ENCODE assay signal across 22 mouse cellular contexts in the genomic region with DNA sequence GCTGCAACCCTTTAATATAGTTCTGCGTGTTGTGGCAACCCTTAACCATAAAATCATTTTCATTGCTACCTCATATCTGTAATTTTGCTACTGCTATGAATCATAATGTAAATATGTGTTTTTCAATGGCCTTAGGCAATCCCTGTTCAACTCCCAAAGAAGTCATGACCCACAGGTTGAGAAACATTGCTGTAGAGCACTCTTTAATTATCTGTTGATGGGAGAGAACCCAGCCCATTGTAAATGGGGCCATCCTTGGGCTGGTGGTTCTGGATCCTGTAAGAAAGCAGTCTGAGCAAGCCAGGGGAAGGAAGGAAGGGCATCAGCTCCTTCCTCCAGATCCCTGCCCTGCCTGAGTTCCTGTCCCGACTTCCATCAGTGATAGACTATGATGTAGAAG.
DNase-seq lines count a peak whose midpoint lies in the region; ATAC-seq and TF ChIP-seq lines count a peak whose summit lies in the region.
"Had no signal": no experiment of that assay in that cellular context is flagged by ENCODE, and none has a peak within 500 bp of the region (broad histone marks: within the 10 kb centered on the region; RNA-seq: fewer than 3 reads in every experiment).

No protein-coding gene starts in this region.

- no peaks in the 10 kb centered on the region for H3K36me3 ChIP-seq in lung, postnatal 0 days (ENCODE audit: insufficient read depth, low read length)
- no peaks in the 10 kb centered on the region for H3K36me3 ChIP-seq in stomach, postnatal 0 days (ENCODE audit: control insufficient read depth, insufficient read depth, low read length)
- no peaks in the 10 kb centered on the region for H3K36me3 ChIP-seq in forebrain, embryonic 14.5 days (ENCODE audit: control insufficient read depth, insufficient read depth, low read length)
- no peaks in the 10 kb centered on the region for H3K36me3 ChIP-seq in midbrain, postnatal 0 days (ENCODE audit: insufficient read depth, low read length)
- H3K36me3 ChIP-seq: G1E had no signal

- H3K4me1 ChIP-seq in lung, postnatal 0 days (ENCODE audit: insufficient read depth, low read depth, low read length): no peaks in the 10 kb centered on the region; the same call in 1 of the 2 replicates
- H3K4me1 ChIP-seq in lung, adult 2 months (ENCODE audit: control insufficient read depth, insufficient read depth, low read length): peaks cover 3% of the 10 kb centered on the region; the same call in 1 of the 2 replicates
- no peaks in the 10 kb centered on the region for H3K4me1 ChIP-seq in stomach, postnatal 0 days (replicated peaks; ENCODE audit: control insufficient read depth, insufficient read depth)
- H3K4me1 ChIP-seq in forebrain, embryonic 14.5 days (ENCODE audit: control insufficient read depth, insufficient read depth, low read length): peaks cover 7% of the 10 kb centered on the region
- peaks cover 4% of the 10 kb centered on the region for H3K4me1 ChIP-seq in midbrain, postnatal 0 days (ENCODE audit: insufficient read depth, low read length)

- ATAC-seq in lung, postnatal 0 days: peak; percentile 56
- 0 out of 2 replicates have a peak, but pooled peaks have one; percentile 19 for ATAC-seq in stomach, postnatal 0 days (ENCODE audit: low FRiP score, low TSS enrichment)
- no peak for ATAC-seq in forebrain, embryonic 14.5 days
- no peak for ATAC-seq in midbrain, postnatal 0 days (ENCODE audit: low FRiP score)
- ATAC-seq: activated CD4-positive, CD25-positive, alpha-beta regulatory T cell, adult 4 months; CD4-positive, CD25-positive, alpha-beta regulatory T cell, adult 4 months; Patski had no signal

- H3K9ac ChIP-seq in lung, postnatal 0 days (replicated peaks; ENCODE audit: low read depth): no peak overlapping the region
- no peak overlapping the region for H3K9ac ChIP-seq in stomach, postnatal 0 days (ENCODE audit: low read length)
- no peak overlapping the region for H3K9ac ChIP-seq in forebrain, embryonic 14.5 days (ENCODE audit: low read length)
- H3K9ac ChIP-seq in midbrain, postnatal 0 days (replicated peaks; ENCODE audit: low read length, poor library complexity, severe bottlenecking): no peak overlapping the region

- H3K9me3 ChIP-seq in lung, postnatal 0 days (ENCODE audit: low read length): no peaks in the 10 kb centered on the region
- H3K9me3 ChIP-seq in stomach, postnatal 0 days (ENCODE audit: control insufficient read depth, low read length): no peaks in the 10 kb centered on the region
- H3K9me3 ChIP-seq in forebrain, embryonic 14.5 days (replicated peaks; ENCODE audit: control insufficient read depth, low read length): no peaks in the 10 kb centered on the region
- H3K9me3 ChIP-seq in midbrain, postnatal 0 days (ENCODE audit: low read length): no peaks in the 10 kb centered on the region

- DNase-seq in lung, postnatal 0 days (ENCODE audit: low spot score): peak; percentile 43
- no peak for DNase-seq in lung, adult 2 months
- DNase-seq in 3T3-L1 (ENCODE audit: low read depth, low spot score): peak; percentile 47
- DNase-seq in stomach, postnatal 0 days (ENCODE audit: low spot score): no peak
- DNase-seq in forebrain, embryonic 14.5 days (ENCODE audit: low spot score): no peak
- DNase-seq in midbrain, postnatal 0 days (ENCODE audit: low spot score): no peak
- DNase-seq: adrenal gland, adult 2 months; adrenal gland, adult 8-10 months; adrenal gland, postnatal 10 days; adrenal gland, postnatal 14 days; adrenal gland, postnatal 25 days; adrenal gland, postnatal 36 days; B cell, adult 2 months; cerebellum, adult 11 months; cerebellum, adult 11-12 months; cerebellum, adult 18-20 months; cerebellum, adult 2 months had no signal

- no peaks in the 10 kb centered on the region for H3K27me3 ChIP-seq in lung, postnatal 0 days (replicated peaks; ENCODE audit: insufficient read depth, low read length)
- no peaks in the 10 kb centered on the region for H3K27me3 ChIP-seq in stomach, postnatal 0 days (ENCODE audit: control insufficient read depth, insufficient read depth, low read length)
- H3K27me3 ChIP-seq in forebrain, embryonic 14.5 days (replicated peaks; ENCODE audit: control insufficient read depth, insufficient read depth, low read length): no peaks in the 10 kb centered on the region; the same call in 1 of the 2 replicates
- peaks cover 5% of the 10 kb centered on the region; the same call in 1 of the 2 replicates for H3K27me3 ChIP-seq in midbrain, postnatal 0 days (ENCODE audit: insufficient read depth, low read length)
- H3K27me3 ChIP-seq: CH12.LX had no signal

- TF ChIP-seq EP300 in lung, postnatal 0 days (IDR thresholded peaks at IDR 0.05): peak; percentile 66
- no peak for TF ChIP-seq EP300 in stomach, postnatal 0 days (optimal IDR thresholded peaks at IDR 0.05)

- no peak for TF ChIP-seq CTCF in lung, postnatal 0 days (IDR thresholded peaks at IDR 0.05)
- no peak for TF ChIP-seq CTCF in lung, adult 2 months (IDR thresholded peaks at IDR 0.05; ENCODE audit: insufficient read depth, low read length)
- no peak for TF ChIP-seq CTCF in stomach, postnatal 0 days (IDR thresholded peaks at IDR 0.05; ENCODE audit: low read depth)
- no peak for TF ChIP-seq CTCF in midbrain, postnatal 0 days (IDR thresholded peaks at IDR 0.05)

- WGBS in lung, postnatal 0 days: 63% methylated on average over 2 of the region's 2 CpGs
- WGBS in lung, adult 2 months: 70% methylated on average over 2 of the region's 2 CpGs
- 78% methylated on average over 2 of the region's 2 CpGs for WGBS in stomach, postnatal 0 days
- 93% methylated on average over 2 of the region's 2 CpGs for WGBS in forebrain, embryonic 14.5 days
- WGBS in midbrain, postnatal 0 days: 91% methylated on average over 2 of the region's 2 CpGs

- H3K4me2 ChIP-seq in lung, postnatal 0 days (replicated peaks; ENCODE audit: low read depth, low read length): no peak overlapping the region
- H3K4me2 ChIP-seq in stomach, postnatal 0 days (replicated peaks; ENCODE audit: low read depth): no peak overlapping the region
- H3K4me2 ChIP-seq in forebrain, embryonic 14.5 days (ENCODE audit: low read length): no peak overlapping the region
- no peak overlapping the region for H3K4me2 ChIP-seq in midbrain, postnatal 0 days (ENCODE audit: low read depth, low read length, poor library complexity, severe bottlenecking)

- no peak for TF ChIP-seq POLR2A in lung, adult 2 months (IDR thresholded peaks at IDR 0.05; ENCODE audit: borderline replicate concordance, extremely low read depth, low read depth, low read length)

- no peak overlapping the region for H3K27ac ChIP-seq in lung, postnatal 0 days (ENCODE audit: low read length)
- H3K27ac ChIP-seq in stomach, postnatal 0 days (replicated peaks): no peak overlapping the region
- H3K27ac ChIP-seq in forebrain, embryonic 14.5 days (ENCODE audit: low read depth, low read length): no peak overlapping the region
- no peak overlapping the region for H3K27ac ChIP-seq in midbrain, postnatal 0 days (ENCODE audit: low read depth, low read length)

- no peak overlapping the region for H3K4me3 ChIP-seq in lung, postnatal 0 days (ENCODE audit: low read depth, low read length)
- H3K4me3 ChIP-seq in lung, adult 2 months (replicated peaks; ENCODE audit: extremely low read depth, low read depth, low read length): no peak overlapping the region
- no peak overlapping the region for H3K4me3 ChIP-seq in stomach, postnatal 0 days (ENCODE audit: low read depth, low read length)
- H3K4me3 ChIP-seq in forebrain, embryonic 14.5 days (ENCODE audit: low read depth, low read length): no peak overlapping the region
- H3K4me3 ChIP-seq in midbrain, postnatal 0 days (ENCODE audit: low read depth, low read length): no peak overlapping the region

Comparison
In these comparisons a context has a peak if more than half of its experiments do, and no peak if none do; other contexts are left out.
1. DNase-seq: peak in lung, postnatal 0 days (single experiment) and 3T3-L1 (single experiment); none in lung, adult 2 months (single experiment), stomach, postnatal 0 days (single experiment), forebrain, embryonic 14.5 days (single experiment) and midbrain, postnatal 0 days (single experiment).
2. ATAC-seq: peak in lung, postnatal 0 days (single experiment) and stomach, postnatal 0 days (single experiment); none in forebrain, embryonic 14.5 days (single experiment) and midbrain, postnatal 0 days (single experiment).